Mouse (Mus musculus): ENCODE data around the gene Pex3. TPM values are rescaled to one million over a fixed set of nuclear protein-coding genes. Genes with fewer than 3 reads are reported as not detected.
"Not testable (repeated sequence)": the region's sequence is repeated elsewhere in the genome, so short reads cannot be mapped to it uniquely, and the experiment has no call there.

The Pex3 gene
- total RNA-seq, 2 experiments from 2014 or later, result 8.0 to 9.7 TPM

DNA sequence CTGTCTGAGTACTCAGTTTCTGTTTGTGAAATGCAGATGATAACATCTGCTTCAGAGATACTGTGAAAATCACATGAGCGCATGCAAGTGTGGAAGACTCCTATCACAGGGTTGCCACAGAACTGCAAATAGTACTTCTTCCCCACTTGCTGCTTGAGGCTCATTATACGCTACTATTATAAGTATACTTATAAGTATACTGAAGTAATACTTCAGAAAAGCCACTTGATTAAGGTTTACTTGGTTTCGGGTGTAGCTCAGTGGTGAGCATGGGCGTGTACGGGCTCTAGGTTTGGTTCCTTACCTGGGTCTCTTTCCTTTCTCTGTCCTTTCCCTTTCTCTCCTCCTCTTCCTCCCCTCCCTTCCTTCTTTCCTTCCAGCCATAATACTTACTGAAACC lies 11.2 kb downstream of the Pex3 start:
- DNase-seq, result no peak
- intact Hi-C loops (cut with DNase I), result no loop called here

DNA sequence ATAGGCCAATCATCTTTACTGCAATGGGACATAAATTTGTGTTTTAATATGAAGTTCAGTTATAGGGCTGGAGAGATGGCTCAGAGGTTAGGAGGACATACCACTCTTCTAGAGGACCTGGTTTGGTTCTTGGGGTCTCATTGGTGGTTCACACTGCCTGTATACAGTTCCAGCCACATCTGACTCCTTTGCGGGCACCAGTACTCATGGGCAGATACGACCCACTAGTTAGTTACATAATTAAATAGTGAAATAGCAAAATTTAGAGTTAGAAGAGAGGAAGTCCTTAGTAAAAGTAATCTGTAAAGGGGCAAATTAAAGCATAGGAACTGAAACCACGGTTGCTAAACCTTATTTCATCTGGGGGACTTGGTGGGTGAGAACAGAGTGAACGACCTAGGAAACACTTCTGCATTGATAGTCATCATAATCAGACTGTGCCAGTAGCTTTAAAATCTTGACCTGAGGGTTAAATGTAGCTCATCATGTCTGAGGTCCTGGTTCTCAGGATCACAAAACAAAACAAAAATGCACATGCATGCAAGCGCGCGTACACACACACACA lies 13.1 kb downstream of the Pex3 start:
- DNase-seq, result no peak
- intact Hi-C loops (cut with DNase I), result no loop called here

- DNase-seq, result no peak
- intact Hi-C loops (cut with DNase I), result no loop called here
Observed at GRCm38 (mm10) chr10:13536706-13537105, 16.2 kb downstream of the Pex3 start.

DNA sequence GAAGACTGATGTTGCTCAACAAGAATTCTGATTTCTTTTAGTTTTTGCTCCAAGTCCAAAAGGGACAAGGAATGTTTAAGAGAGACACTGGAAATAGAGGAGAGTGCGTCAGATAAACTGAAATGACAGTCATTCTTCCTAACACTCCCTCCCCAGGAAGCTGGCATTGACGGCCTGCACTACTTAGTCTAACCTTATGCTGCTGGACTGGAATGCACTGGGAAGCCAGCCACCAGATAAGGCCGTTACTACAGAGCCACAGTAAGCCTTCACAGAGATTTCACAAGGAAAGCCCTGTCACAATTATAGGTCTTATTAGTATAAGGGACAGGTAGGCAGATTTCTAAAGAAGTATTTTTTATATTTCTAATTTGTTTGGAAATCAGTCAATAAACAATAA lies 18.2 kb downstream of the Pex3 start:
- no peak for DNase-seq
- intact Hi-C loops (cut with DNase I), result no loop called here

- intact Hi-C loops (cut with DNase I), result no loop called here
- no peak for DNase-seq
Observed at GRCm38 (mm10) chr10:13528155-13528554, 24.8 kb downstream of the Pex3 start.

DNA sequence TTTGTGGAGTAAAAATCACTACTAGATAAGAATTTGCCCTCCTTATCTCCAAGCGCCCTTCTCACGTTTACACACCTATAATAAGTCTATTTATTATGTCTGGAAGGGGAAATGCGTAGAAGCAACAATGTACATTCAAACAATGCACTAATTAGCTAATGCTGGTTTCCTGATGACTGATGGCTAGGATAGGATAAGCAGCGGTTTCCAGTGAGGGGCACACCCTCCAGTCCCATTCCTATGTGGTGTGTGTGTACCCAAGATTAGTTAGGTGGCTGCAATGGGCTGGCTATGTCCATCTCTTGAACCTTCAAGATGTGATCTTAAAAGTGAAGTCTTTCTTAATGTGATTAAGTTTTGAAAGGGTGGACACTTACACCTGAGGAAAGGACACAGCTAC lies 31.1 kb downstream of the Pex3 start:
- no peak for DNase-seq
- intact Hi-C loops (cut with DNase I), result no loop called here

DNA sequence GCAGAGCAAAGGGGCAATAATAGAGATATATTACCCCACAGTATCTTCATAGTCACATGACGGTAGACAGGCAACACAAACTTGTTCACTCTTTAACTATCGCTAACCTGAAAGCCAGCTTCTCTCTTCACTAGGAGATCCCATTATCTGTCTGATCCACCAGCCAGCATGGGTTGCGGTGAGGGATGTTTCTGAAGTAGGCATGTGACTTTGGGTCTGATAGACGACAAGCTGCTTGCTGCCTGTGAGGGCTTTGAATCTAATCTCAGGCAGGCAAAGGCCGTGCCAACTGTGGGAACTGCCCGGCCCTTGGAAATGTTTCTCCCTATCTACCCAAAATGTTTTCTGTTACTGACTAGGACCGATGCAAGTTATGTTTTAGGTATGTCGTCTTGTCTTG lies 50.6 kb downstream of the Pex3 start:
- DNase-seq, result no peak
- intact Hi-C loops (cut with DNase I), result no loop called here

DNA sequence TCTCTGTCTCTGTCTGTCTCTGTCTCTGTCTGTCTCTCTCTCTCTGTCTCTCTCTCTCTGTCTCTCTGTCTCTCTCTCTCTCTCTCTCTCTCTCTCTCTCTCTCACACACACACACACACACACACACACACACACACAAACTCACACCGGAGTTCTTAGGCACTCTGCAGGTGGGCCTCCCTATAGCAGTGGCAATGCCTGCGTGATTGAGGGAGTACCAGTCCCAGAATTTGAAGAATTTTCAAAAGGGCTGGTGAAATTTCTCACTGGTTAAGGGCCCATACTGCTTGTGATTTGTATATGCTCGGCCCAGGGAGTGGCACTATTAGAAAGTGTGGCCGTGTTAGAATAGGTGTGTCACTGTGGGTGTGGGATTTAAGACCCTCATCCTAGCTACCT lies 51.4 kb downstream of the Pex3 start:
- intact Hi-C loops (cut with DNase I); DNase-seq: not testable (repeated sequence)

DNA sequence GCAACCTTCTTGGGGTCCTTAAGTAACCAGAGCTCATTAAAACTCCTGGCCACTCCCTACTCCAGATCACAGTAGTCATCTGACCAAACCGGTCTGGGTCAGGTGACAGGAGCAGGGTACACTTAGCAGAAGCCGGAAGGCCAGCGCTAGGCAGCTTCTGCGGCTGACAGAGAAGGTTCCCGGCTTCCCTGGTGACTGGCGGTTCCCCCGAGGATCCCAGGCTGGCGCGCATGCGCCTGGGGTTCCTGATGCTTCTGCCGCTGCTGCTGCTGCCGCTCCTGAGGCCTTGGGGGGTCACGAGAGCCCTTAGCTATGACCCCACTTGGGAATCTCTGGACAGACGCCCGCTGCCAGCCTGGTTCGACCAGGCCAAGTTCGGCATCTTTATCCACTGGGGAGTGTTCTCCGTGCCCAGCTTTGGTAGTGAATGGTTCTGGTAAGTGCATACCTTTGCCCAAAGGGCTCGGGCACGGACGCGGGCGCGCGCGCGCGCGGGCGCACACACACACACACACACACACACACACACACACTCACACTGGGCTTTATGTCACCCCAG lies 51.9 kb downstream of the Pex3 start:
- intact Hi-C loops (cut with DNase I), result no loop called here
- peak; percentile 75 to 81 for DNase-seq

DNA sequence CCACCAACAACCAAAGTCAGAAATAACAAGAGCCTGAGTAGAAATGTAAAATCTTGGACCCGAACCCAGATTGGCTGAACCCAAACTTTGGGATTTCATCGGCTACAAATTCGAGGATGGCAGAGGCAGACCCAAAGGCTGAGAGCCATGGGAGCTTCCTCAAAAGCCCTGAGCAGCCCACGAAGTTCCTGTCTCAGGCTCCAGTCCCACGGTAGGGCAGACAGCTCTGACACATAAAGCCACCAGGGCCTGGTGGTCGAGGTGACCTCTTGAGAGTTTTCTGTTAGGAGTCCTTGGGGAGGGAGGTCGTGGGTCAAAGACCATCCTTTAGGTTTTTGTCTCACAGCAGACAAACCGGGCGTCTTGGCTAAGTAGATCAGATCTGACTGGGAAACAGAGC lies 52.5 kb downstream of the Pex3 start:
- no peak for DNase-seq
- intact Hi-C loops (cut with DNase I), result no loop called here

DNA sequence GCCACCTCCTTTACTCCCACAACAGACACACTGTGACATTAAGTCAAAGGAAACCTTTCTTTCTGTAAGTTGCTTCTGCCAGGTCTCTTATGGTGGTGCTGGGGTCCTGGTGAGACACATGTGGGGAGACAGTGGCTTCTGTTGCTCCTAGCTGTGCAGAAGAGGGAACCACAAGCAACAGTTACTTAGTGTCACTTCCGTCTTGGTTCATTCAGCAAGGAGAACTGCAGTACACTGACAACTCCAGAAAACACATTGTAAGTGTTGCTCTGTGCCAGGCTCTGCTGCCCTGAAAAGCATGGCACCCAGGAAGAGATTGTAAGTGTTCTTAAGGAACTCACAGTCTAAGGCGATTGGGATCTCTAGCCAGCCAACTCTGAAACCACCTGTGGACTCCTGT lies 53.6 kb downstream of the Pex3 start, which contains the start of gene Fuca2:
TSS of gene Fuca2 (plus strand) at position 210 of the 400 bp plus-strand sequence.
- DNase-seq, result no peak
- intact Hi-C loops (cut with DNase I), result no loop called here

- intact Hi-C loops (cut with DNase I), result no loop called here
- no peak for DNase-seq
Observed at GRCm38 (mm10) chr10:13496315-13496714, 56.6 kb downstream of the Pex3 start.

- intact Hi-C loops (cut with DNase I), result no loop called here
- no peak for DNase-seq
Observed at GRCm38 (mm10) chr10:13493978-13494686, 58.8 kb downstream of the Pex3 start.

DNA sequence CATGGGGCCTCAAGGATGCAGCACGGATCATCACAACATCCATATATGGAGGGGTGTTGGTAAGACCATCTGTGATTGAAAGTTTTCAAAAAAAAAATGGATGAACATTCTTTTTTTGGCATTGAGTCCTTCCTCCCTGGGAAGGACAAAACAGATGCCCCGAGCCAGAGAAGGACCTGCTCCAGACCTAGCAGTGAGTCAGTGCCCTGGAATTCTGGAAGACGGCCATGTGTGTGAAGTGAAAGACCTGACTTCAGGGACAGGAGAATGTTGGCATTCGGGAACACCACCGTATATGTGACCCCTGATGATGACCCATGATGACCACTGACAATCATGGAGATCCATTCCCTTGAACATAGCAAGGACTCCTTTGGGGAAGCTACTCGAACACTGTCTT lies 63.3 kb downstream of the Pex3 start:
- DNase-seq, result no peak
- intact Hi-C loops (cut with DNase I), result no loop called here

GRCm38 (mm10) chr10:13485958-13486357 lies 67.0 kb downstream of the Pex3 start:
- intact Hi-C loops (cut with DNase I), result no loop called here
- DNase-seq, result no peak

DNA sequence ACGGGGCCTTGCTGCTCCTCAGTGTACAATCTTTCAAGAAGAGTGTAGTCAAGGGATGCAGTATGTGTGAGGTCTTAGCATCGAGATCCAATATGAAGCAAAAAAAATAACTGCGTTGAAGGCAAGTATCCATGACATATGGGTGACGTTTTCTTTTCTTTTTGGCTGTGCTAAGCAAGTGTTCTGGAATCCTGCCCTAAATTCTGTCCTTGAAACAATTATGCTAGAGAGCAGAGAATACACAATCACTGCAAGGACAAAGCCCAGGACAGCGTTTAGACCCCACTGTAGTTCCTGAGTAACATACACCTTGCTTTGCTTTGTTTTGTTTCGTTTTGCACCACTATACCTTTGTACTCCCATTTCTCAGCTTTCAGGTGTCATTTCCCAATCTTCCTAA lies 73.6 kb downstream of the Pex3 start:
- intact Hi-C loops (cut with DNase I), result no loop called here
- no peak for DNase-seq

DNA sequence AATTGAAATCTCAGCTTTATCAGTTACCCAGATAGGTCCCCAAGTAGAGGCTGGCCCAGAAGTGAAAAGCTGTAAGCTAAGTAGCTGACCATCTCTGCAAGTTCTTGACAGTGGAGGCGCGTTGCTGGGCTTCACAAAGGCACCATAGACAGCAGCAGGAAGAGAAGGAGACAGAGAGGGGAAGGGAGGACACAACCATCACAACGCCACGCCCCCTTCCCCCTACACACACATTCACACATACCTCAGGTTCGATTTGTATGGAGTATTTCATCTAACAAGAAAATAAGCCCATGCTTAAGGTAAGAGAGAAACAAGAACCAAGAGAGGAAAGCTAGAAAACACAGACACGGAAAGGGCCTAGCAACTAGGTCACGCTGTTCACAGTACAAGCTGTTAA lies 77.8 kb downstream of the Pex3 start:
- intact Hi-C loops (cut with DNase I), result no loop called here
- DNase-seq, result no peak

DNA sequence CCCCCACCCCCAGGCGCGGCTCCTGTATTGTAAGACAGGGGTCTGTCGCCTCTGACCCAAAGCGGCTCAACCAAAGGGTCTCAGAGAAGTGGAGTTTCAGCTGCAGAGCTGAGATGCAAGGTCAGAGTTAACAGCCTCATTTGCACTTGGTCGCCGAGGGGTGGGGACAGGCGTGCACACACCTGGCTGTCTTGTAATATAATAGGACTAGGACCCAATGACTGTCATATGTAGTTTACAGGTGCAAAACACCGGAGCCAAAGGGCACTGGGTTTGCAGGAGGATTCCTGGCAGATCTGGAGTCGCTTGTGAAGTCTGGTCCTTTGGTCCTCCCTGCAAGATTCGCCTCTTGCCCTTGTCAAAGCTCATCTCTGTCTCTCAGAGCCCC lies 78.4 kb downstream of the Pex3 start:
- intact Hi-C loops (cut with DNase I), result no loop called here
- DNase-seq, result no peak
